8 mouse cellular contexts compared by ENCODE assay signal in genomic region chr9:110997245-110997644, GRCm38 (mm10). TPM values are rescaled to one million over a fixed set of nuclear protein-coding genes. Genes with fewer than 3 reads are reported as not detected.
DNase-seq lines count a peak whose midpoint lies in the region; TF ChIP-seq lines count a peak whose summit lies in the region.

No protein-coding gene starts in this region.

- H3K27ac ChIP-seq in ES-Bruce4 (ENCODE audit: insufficient read depth, low read length) = no peak overlapping the region

- H3K9me3 ChIP-seq in ES-Bruce4 (replicated peaks; ENCODE audit: control insufficient read depth, insufficient read depth, low read length, poor library complexity, severe bottlenecking) = no peaks in the 10 kb centered on the region

- no peaks in the 10 kb centered on the region for H3K27me3 ChIP-seq in ES-Bruce4 (ENCODE audit: control insufficient read depth, insufficient read depth, low read length, poor library complexity, severe bottlenecking)

- TF ChIP-seq CTCF in ES-Bruce4 (IDR thresholded peaks at IDR 0.05; ENCODE audit: low read depth, low read length) = peak; percentile 95

- H3K36me3 ChIP-seq in ES-Bruce4 (ENCODE audit: control insufficient read depth, insufficient read depth, low read length, poor library complexity, severe bottlenecking) = no peaks in the 10 kb centered on the region

- H3K4me3 ChIP-seq in ES-Bruce4 (ENCODE audit: low read depth, low read length) = no peak overlapping the region

- TF ChIP-seq POLR2A in ES-Bruce4 (IDR thresholded peaks at IDR 0.05; ENCODE audit: insufficient read depth, low read length) = no peak

- H3K9ac ChIP-seq in ES-Bruce4 (ENCODE audit: low read depth, poor library complexity, severe bottlenecking) = no peak overlapping the region

- H3K4me1 ChIP-seq in ES-Bruce4 (ENCODE audit: control insufficient read depth, insufficient read depth, low read length) = no peaks in the 10 kb centered on the region

- no peak for TF ChIP-seq EP300 in ES-Bruce4 (IDR thresholded peaks at IDR 0.05; ENCODE audit: insufficient read depth, low read depth, low read length)

- DNase-seq in 3134 (ENCODE audit: extremely low read depth, insufficient read length, low spot score) (peak; percentile 46), liver (peak; percentile 74)
- DNase-seq in c-Kit-positive CD71-negative TER-119-negative erythroid progenitor cells, embryonic 14.5 days (ENCODE audit: low read depth) = peak; percentile 86
- DNase-seq in frontal cortex, adult 2 months (ENCODE audit: extremely low spot score in 1 of 2, low spot score in 1 of 2) = peak; percentile 35 to 89
- peak; percentile 85 for DNase-seq in kidney, adult 9 months
- peak; percentile 27 for DNase-seq in ovary, postnatal 10 days (ENCODE audit: low spot score)
- DNase-seq in thymus, postnatal 0 days (ENCODE audit: low spot score) = peak; percentile 90

RNA-seq across cellular contexts. Expression of gene Rtp3, which starts 6.9 kb away (rescaled TPM):
- polyA plus RNA-seq in ES-Bruce4 (2011; ENCODE audit: insufficient read depth, insufficient read length, low read depth, missing spikeins) = not detected in 2 replicates
- 0.50 and 0.71 TPM in 2 replicates for polyA plus RNA-seq in frontal cortex, adult 2 months (2012; rRNA removed)
- polyA plus RNA-seq in thymus, postnatal 0 days (2015; fragmentation: Nextera tagmentation; extraction: Ambion mirVana) = 0.14 and 0.20 TPM in 2 replicates

RNA-seq across cellular contexts. Expression of gene Ltf, which starts 21.8 kb away (rescaled TPM):
- not detected in 2 replicates for polyA plus RNA-seq in ES-Bruce4 (2011; ENCODE audit: insufficient read depth, insufficient read length, low read depth, missing spikeins)
- polyA plus RNA-seq in frontal cortex, adult 2 months (2012; rRNA removed) = 0.06 and 0.71 TPM in 2 replicates
- 2.4 and 8.0 TPM in 2 replicates for polyA plus RNA-seq in thymus, postnatal 0 days (2015; fragmentation: Nextera tagmentation; extraction: Ambion mirVana)

RNA-seq across cellular contexts. Expression of gene Lrrc2, which starts 45.9 kb away (rescaled TPM):
- 5.8 and 11.9 TPM in 2 replicates for polyA plus RNA-seq in ES-Bruce4 (2011; ENCODE audit: insufficient read depth, insufficient read length, low read depth, missing spikeins)
- polyA plus RNA-seq in frontal cortex, adult 2 months (2012; rRNA removed) = 0.97 and 1.0 TPM in 2 replicates
- polyA plus RNA-seq in thymus, postnatal 0 days (2015; fragmentation: Nextera tagmentation; extraction: Ambion mirVana) = 0.08 and 0.38 TPM in 2 replicates

RNA-seq across cellular contexts. Expression of gene Tdgf1, which starts 51.3 kb away (rescaled TPM):
- polyA plus RNA-seq in ES-Bruce4 (2011; ENCODE audit: insufficient read depth, insufficient read length, low read depth, missing spikeins) = 462 and 483 TPM in 2 replicates
- 0.94 and 1.3 TPM in 2 replicates for polyA plus RNA-seq in frontal cortex, adult 2 months (2012; rRNA removed)
- polyA plus RNA-seq in thymus, postnatal 0 days (2015; fragmentation: Nextera tagmentation; extraction: Ambion mirVana) = 0.52 and 0.69 TPM in 2 replicates

Comparison
In these comparisons a context has a peak if more than half of its experiments do, and no peak if none do; other contexts are left out.
1. DNase-seq: peak in every context shown above with its lines; median percentile 90 in thymus, postnatal 0 days; 86 in c-Kit-positive CD71-negative TER-119-negative erythroid progenitor cells, embryonic 14.5 days; 85 in kidney, adult 9 months; 74 in liver; 62 in frontal cortex, adult 2 months; 46 in 3134; 27 in ovary, postnatal 10 days.